Mouse (Mus musculus) mouse trophoblast stem cell (cell line): ENCODE measurements around the gene Rab29.
"Not testable (repeated sequence)": the region's sequence is repeated elsewhere in the genome, so short reads cannot be mapped to it uniquely, and the experiment has no call there.

ENCODE experiments used
- in situ Hi-C, 2 experiments: fragments of 300-500 bp; cut with MseI, MboI; formaldehyde crosslinking; loops; 2 replicates in 1 of 2; 3 replicates in 1 of 2; pipeline ENCODE4 v1.15.1; 2025

The Rab29 gene

DNA sequence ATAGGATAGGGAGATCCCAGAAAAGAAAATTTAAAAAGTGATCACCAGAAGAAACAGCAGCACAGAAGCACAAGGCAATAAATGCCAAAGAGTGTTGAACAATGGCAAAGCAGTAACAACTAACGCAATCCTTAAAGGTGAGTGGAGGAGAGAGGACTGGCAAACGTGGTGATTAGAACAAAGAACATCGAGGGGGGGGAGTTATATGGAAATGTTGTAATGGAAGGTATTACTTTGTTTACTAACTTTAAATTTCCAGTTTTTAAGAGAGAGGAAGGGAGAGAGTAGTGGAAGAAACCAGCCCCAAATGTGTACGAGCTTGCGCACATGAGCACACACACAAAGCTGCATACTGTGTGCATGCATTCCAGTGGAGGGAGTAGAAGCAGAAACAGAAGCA is 1.4 kb upstream of the Rab29 start:
- in situ Hi-C loops = no loop called here

- in situ Hi-C loops = no loop called here
Observed at GRCm38 (mm10) chr1:131866304-131866999, 572 bp upstream of the Rab29 start.

- in situ Hi-C loops = no loop called here
Observed at GRCm38 (mm10) chr1:131867946-131868290, 894 bp downstream of the Rab29 start.

- in situ Hi-C loops = no loop called here
Observed at GRCm38 (mm10) chr1:131869561-131869960, 2.5 kb downstream of the Rab29 start.

DNA sequence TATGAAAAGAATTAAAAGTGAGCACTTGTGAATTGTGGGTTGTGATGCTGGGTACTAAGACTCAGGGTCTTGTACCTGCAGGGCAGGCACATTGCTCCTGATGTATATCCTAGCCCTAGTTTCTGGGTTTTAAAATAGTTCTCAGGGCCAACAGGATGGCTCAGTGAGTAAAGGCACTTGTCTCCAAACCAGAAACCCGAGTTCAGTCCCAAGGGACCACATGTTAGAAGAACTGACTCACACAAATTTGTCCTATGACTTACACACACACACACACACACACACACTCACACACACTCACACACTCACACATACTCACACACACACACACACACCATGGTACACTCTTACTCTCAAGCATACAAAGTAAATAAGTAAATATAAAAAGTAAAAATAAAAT is 5.8 kb downstream of the Rab29 start:
- in situ Hi-C loops = no loop called here

DNA sequence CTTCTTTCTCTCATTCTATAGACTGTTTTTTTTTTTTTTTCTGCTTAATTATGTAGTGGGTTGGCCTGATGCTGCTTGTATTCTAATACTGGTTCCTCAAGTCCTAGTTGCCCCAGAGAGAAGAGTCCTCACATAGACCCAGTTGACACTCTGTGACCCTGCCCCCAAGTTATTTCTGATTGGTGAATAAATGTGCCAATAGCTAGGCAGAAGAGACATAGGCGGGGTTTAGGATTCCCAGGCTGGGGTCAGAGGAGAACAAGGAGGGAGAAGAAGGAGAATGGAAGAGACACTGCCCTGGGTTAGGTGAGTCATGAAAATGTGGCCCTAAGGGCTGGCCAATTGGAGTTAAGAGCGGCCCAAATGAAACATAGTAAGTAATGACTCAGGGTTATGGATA is 12.8 kb downstream of the Rab29 start:
- in situ Hi-C loops = loop anchor here in 1 of 2 experiments (10.0 kb wide), 1 partner anchor 175 kb away; no protein-coding TSS in a partner anchor

DNA sequence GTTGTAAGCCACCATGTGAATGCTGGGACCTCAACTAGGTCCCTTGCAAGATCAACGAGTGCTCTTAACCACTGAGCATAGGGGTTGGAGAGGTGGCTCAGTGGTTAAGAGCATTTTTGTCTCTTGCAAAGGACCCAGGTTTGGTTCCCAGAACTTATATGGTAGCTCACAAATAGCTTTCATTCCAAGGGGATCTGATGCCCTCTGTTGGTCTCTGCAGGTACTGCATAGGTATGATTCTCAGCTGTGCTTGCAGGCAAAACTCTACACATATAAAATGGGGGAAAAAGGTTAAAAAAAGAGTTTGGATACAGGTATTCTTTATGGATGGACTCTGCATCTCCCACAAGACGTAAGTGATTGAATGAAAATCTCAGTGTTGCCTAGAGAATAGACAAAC is 15.8 kb downstream of the Rab29 start:
- in situ Hi-C loops = loop anchor here in 1 of 2 experiments (10.0 kb wide), 1 partner anchor 178 kb away; no protein-coding TSS in a partner anchor

DNA sequence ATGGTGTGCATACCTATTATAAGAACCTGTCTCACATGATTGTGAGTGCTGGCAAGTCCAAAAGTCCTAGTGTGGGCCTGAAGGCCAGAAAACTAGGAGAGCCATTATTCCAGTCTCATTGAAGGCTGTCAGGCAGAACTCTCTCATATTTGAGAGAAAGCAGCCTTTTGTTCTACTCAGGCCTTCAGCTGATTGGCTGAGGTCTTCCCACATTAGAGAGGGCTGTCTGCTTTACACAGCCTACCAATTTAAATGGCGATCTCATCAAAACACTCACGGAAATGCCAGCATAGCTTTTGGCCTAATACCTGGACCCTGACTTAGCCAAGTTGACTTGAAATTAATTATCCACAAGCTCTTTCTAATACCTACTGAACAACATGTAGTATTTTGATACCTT is 19.1 kb downstream of the Rab29 start:
- in situ Hi-C loops = loop anchor here in 1 of 2 experiments (10.0 kb wide), 1 partner anchor 181 kb away; no protein-coding TSS in a partner anchor

DNA sequence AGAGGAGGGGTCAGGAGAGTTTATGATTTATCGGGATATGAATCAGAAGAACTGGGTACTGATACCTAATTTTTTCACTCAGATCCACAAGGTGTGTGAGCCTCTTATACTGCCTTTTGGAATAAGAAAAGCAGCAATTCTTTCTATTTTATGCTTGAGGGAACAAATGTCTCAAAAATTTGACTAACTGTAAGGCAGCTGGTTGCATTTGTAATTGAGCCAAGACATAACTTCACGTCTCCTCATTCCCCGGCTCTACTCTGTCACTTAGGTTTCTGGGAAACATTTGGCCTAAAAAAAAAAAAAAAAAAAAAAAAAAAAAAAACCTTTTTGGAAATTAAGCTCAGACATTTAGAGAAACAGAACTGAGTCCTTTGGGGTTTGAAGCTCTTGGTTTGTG is 19.6 kb downstream of the Rab29 start:
- in situ Hi-C loops = loop anchor here in 1 of 2 experiments (10.0 kb wide), 1 partner anchor 182 kb away; no protein-coding TSS in a partner anchor

GRCm38 (mm10) chr1:131890043-131890658 is 23.1 kb downstream of the Rab29 start:
- in situ Hi-C loops = no loop called here

DNA sequence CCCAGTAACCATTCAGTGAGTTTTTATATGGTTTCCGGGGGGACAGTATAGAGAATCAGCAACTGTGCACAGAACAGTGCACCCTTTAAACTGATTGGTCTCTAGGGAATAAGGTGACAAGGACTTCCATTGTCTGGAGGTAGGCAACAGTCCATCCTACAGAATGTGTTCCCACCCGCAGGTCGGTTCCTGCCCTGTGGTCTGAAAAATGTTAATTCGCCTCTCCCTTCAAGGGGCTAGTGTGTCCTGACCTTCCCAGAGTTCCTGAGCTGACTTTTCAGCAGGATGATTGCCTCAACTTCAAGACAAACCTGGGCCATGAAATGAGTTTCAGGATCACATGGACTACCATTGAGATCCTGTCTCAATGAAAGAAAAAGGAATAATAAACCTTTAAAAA is 24.4 kb downstream of the Rab29 start:
- in situ Hi-C loops = no loop called here

- in situ Hi-C loops = no loop called here
Observed at GRCm38 (mm10) chr1:131902679-131903078, 35.7 kb downstream of the Rab29 start.

DNA sequence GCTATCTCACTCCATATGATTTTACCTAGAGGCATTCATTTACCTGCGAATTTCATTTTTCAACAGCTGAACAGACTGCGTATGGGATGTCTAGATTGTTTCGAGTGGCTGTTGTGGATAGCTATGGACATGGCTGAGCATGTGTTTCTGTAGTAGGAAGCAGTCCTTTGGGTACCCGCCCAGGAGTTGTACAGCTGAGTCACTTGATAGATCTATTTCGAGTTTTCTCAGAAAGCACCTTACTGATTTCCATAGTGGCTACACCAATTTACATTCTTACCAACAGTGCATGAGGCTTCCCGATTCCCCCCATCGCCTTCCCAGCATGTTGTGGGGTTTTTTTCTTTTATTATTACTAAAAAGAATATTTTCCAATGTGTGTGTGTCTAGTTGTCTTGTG is 36.2 kb downstream of the Rab29 start:
- in situ Hi-C loops = no loop called here

GRCm38 (mm10) chr1:131905497-131905896 is 38.5 kb downstream of the Rab29 start:
- in situ Hi-C loops = no loop called here

- in situ Hi-C loops = no loop called here
Observed at GRCm38 (mm10) chr1:131908456-131908855, 41.4 kb downstream of the Rab29 start.

DNA sequence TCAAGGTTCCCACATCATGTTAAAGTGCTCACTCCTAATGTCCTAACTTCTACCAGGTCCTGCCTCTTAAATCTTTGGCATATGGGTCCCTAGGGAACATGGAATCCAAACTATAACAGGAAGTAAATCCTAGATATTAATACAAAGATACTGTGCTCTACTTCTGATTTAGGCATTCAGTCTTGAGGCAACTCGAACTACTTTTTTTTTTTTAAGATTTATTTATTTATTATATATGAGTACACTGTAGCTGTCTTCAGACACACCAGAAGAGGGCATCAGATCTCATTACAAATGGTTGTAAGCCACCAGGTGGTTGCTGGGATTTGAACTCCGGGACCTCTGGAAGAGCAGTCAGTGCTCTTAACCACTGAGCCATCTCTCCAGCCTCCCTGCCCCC is 42.2 kb downstream of the Rab29 start:
- in situ Hi-C loops = not testable (repeated sequence)

DNA sequence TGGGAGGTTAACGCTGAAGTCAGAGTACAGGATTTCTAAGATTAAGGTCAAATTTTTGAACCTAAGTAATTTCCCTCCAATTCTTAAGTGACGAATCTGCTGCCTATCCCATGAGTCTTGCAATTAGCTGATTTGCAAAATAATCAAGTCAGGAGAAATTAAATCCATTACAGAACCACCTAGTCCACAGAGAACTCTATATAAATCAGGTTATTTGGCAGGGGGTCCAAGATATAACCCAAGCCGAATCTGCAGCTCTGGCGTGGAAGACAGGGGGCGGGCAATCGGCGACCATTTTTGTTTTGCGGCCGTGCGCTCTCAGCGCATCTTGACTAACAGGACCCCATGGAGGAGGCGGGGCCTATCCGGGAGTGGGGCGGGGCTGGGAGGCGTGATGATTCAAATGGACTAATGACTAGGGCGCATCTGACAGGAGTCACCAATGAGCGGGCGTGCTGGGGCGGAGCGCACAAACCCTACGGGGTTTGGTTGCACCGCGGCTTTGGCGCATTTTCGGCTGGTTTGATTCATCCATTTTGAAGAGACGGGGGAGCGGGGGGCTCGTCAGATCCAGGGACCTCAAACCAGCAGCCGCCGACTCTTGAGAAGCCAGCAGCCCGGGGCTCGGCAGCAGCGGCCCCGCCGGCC is 43.1 kb downstream of the Rab29 start, which contains the start of gene Nucks1:
Gene Nucks1 (plus strand): TSS at position 534 of the 648 bp plus-strand sequence.
- in situ Hi-C loops = no loop called here

DNA sequence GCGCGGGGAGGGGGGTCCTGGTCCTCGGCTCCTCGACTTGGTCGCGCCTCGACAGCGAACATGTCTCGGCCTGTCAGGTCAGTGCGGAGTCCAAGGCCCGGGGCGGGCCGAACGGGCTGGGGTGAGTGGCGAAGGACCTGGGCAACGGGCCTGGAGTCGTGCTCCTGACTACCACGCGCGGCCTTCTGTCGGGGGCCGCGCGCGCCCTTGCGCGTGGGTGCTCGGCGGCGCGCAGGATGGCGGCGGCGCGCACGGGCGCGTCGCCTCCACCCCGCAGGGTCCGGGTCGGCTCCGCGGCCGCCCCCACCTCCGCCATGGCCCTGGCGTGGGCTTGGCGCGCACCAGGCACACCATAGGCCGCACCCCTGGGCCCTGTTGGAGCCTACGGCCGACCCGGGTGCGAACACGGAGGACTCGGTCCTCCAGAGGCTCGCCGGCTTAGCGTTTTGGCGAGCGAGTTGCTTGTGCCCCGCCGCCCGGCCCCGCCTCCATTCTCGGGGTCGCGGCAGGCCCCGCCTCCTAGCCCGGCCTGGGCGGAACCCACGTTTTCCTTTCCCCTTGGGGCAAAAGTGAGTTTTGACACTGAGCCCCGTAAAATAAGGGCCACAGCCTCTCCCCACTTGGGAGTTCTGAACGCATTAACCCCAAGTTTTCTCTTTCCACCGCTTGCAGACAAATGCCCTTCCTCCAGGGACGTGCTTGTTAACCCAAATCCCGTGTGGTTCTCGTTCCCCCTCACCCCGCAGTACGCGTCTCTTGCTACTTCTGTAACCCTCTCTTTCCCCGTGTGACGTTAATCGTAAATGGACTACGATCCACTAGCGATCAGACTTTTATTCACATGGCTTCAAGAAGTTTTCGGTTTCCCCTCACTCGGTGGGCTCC is 43.9 kb downstream of the Rab29 start:
- in situ Hi-C loops = no loop called here

- in situ Hi-C loops = no loop called here
Observed at GRCm38 (mm10) chr1:131917634-131918033, 50.6 kb downstream of the Rab29 start.

GRCm38 (mm10) chr1:131919052-131919451 is 52.0 kb downstream of the Rab29 start:
- in situ Hi-C loops = no loop called here

DNA sequence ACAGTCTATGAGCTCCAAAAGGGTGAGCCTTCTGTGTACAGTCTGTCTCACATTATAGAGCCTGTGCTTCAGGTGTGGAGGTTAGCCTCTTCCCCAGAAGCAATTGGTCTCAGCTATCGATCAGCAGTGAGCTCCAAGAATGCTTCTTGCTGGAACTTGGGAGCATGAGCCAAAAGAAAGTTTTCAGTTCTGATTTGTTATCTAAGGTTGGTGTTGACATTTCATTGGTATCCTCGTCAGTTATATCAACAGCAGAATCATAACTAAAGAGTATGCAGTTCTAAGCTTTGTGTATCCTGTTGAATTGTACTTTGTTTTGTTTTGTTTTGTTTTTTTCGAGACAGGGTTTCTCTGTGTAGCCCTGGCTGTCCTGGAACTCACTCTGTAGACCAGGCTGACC is 55.1 kb downstream of the Rab29 start:
- in situ Hi-C loops = no loop called here
